Mouse (Mus musculus) left cerebral cortex, adult 2 months (tissue): ENCODE results near the gene Mesp2. TPM values are rescaled to one million over a fixed set of nuclear protein-coding genes. Genes with fewer than 3 reads are reported as not detected.
A peak's percentile ranks its signal among the peaks of the same experiment; 100 is the strongest.

Source experiments
- DNase-seq, 2 experiments: peaks; one replicate each; pipeline ENCODE4 v3.0.0; 2021 to 2022; ENCODE audit warnings: low spot score in 2 of 2, mixed read lengths in 1 of 2; ENCODE audit errors: extremely low spot score in 1 of 2
- H3K27ac ChIP-seq: fragments of 200-600 bp; 2 replicates; pipeline ENCODE4 v1.8.1; 2022
- H3K4me3 ChIP-seq: fragments of 200-600 bp; 2 replicates; pipeline ENCODE4 v1.8.1; 2022
- CTCF ChIP-seq: fragments of 200-600 bp; IDR thresholded peaks from 2 replicates; pipeline ENCODE4 v1.8.1; 2022; ENCODE audit warnings: antibody characterized with exemption, mild to moderate bottlenecking, moderate library complexity
- intact Hi-C: fragments of 180-260 bp; cut with DNase I; formaldehyde crosslinking; loops from one replicate; pipeline ENCODE4 v1.15.1; 2025
- total RNA-seq, 2 experiments: library from RNA; stranded (reverse); gene quantifications; 2 replicates each; pipeline ENCODE4 v1.2.3; 2021

The Mesp2 gene
- total RNA-seq, 2 experiments from 2014 or later = 0.87 to 1.8 TPM

DNA sequence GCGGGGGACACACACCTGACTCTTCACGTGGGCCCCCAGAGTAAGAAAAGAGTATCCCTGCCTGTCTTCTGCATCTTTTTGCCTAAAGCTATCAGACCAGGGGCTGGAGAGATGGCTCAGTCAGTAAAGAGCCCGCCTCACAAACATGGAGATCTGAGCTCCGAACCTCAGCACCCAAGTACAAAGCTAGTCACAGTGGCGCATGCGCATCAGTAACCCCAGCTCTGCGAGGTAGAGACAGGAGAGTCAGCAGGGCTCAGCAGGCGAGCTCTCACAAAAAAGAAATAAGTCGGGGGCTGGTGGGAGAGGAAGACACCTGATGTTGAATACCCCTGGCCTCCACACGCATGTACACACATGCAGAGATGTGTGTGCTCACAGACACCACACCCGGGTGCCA is 9.5 kb downstream of the Mesp2 start:
- no peak overlapping the region for H3K27ac ChIP-seq
- no peak for DNase-seq
- no peak overlapping the region for H3K4me3 ChIP-seq
- intact Hi-C loops = no loop called here
- TF ChIP-seq CTCF = no peak

- no peak overlapping the region for H3K27ac ChIP-seq
- no peak for DNase-seq
- H3K4me3 ChIP-seq = no peak overlapping the region
- intact Hi-C loops = no loop called here
- no peak for TF ChIP-seq CTCF
Measured at GRCm38 (mm10) chr7:79822092-79822695, 11.7 kb downstream of the Mesp2 start.

DNA sequence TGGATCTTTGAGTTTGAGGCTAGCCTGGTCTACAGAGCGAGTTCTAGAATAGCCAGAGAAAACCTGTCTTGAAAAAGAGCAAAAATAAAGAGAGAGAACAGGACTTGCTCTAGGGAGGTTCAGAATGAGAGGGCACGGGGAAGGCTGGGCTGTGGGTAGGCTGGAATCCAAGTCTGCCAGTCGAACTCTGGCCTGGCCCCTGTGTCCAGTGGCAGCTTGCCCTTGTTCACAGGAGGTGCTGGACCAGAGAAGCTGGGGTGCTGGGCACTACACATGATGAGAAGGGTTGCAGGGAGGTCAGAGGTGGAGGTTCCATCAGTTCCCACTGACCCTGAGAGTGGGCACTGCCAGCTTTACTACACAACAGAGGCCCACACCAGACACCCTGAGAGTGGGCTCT is 17.8 kb downstream of the Mesp2 start:
- Histone ChIP-seq H3K27ac (no peak overlapping the region), H3K4me3 (no peak overlapping the region)
- TF ChIP-seq CTCF = no peak
- intact Hi-C loops = no loop called here
- no peak for DNase-seq

- DNase-seq = no peak
- no peak for TF ChIP-seq CTCF
- H3K27ac ChIP-seq = no peak overlapping the region
- intact Hi-C loops = no loop called here
- H3K4me3 ChIP-seq = no peak overlapping the region
Measured at GRCm38 (mm10) chr7:79831145-79831544, 20.6 kb downstream of the Mesp2 start.

DNA sequence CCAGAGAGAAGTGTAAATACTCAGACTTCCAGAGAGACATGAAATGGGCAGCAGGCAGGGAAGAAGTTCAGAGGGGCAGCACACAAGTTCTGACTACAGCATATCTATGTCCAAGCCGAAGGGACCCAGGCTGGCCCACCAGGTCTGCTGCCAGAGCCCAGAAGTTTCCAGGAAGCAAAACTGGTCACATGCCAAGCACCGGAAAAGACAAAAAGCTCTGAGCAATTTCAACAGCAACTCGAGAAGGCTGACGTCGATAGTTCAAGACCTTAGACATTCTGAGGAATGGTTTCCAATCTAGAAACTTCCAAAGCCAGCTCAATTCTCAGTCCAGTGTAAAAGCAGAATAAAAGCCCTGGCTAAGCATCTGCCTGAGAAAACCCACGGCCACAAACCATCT is 21.1 kb downstream of the Mesp2 start:
- no peak for TF ChIP-seq CTCF
- H3K4me3 ChIP-seq = no peak overlapping the region
- H3K27ac ChIP-seq = no peak overlapping the region
- DNase-seq = no peak
- intact Hi-C loops = no loop called here

- no peak for TF ChIP-seq CTCF
- intact Hi-C loops = no loop called here
- no peak overlapping the region for H3K27ac ChIP-seq
- H3K4me3 ChIP-seq = no peak overlapping the region
- no peak for DNase-seq
Measured at GRCm38 (mm10) chr7:79832980-79833379, 22.5 kb downstream of the Mesp2 start.

GRCm38 (mm10) chr7:79835196-79835595 is 24.7 kb downstream of the Mesp2 start:
- no peak for TF ChIP-seq CTCF
- intact Hi-C loops = no loop called here
- Histone ChIP-seq H3K27ac (no peak overlapping the region), H3K4me3 (no peak overlapping the region)
- no peak for DNase-seq

GRCm38 (mm10) chr7:79837247-79837646 is 26.7 kb downstream of the Mesp2 start:
- DNase-seq = no peak
- intact Hi-C loops = no loop called here
- Histone ChIP-seq H3K27ac (no peak overlapping the region), H3K4me3 (no peak overlapping the region)
- no peak for TF ChIP-seq CTCF

- intact Hi-C loops = no loop called here
- Histone ChIP-seq H3K27ac (no peak overlapping the region), H3K4me3 (no peak overlapping the region)
- no peak for TF ChIP-seq CTCF
- no peak for DNase-seq
Measured at GRCm38 (mm10) chr7:79842163-79842562, 31.6 kb downstream of the Mesp2 start.

- TF ChIP-seq CTCF = no peak
- DNase-seq = no peak
- Histone ChIP-seq H3K27ac (no peak overlapping the region), H3K4me3 (no peak overlapping the region)
- intact Hi-C loops = no loop called here
Measured at GRCm38 (mm10) chr7:79844090-79844802, 33.7 kb downstream of the Mesp2 start.

DNA sequence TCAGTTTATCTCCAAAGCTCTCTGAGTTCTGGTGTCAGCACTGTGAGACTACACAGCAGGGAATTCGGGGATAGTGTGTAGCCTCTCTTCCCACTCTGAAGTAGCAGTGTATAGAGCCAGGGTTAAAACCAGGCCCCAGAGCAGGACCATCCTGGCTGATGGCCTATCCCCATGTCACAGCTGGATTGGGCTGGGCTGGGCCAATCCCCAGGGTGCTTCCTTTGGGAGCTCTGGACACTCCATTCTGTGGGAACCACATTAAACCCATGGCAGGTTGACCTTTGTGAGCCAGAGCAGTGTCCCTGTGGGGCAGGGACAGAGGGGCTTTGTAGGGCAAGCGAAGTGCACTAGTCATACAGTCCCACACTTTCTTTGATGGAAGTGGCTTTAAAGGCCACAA is 35.8 kb downstream of the Mesp2 start:
- TF ChIP-seq CTCF = no peak
- no peak for DNase-seq
- H3K27ac ChIP-seq = no peak overlapping the region
- intact Hi-C loops = no loop called here
- H3K4me3 ChIP-seq = no peak overlapping the region

- Histone ChIP-seq H3K4me3 (0 out of 2 replicates have a peak overlapping the region, but pooled peaks have one; percentile 17), H3K27ac (no peak overlapping the region)
- no peak for TF ChIP-seq CTCF
- no peak for DNase-seq
- intact Hi-C loops = no loop called here
Measured at GRCm38 (mm10) chr7:79847456-79848451, 37.2 kb downstream of the Mesp2 start.
